Mouse (Mus musculus): ENCODE measurements around the gene Pik3r2. TPM values are rescaled to one million over a fixed set of nuclear protein-coding genes. Genes with fewer than 3 reads are reported as not detected.
A peak's percentile ranks its signal among the peaks of the same experiment; 100 is the strongest.
"Not testable (repeated sequence)": the region's sequence is repeated elsewhere in the genome, so short reads cannot be mapped to it uniquely, and the experiment has no call there.

Gene Pik3r2
- 107 and 112 TPM in 2 replicates for polyA plus RNA-seq (2015; fragmentation: Nextera tagmentation; extraction: Ambion mirVana)

DNA sequence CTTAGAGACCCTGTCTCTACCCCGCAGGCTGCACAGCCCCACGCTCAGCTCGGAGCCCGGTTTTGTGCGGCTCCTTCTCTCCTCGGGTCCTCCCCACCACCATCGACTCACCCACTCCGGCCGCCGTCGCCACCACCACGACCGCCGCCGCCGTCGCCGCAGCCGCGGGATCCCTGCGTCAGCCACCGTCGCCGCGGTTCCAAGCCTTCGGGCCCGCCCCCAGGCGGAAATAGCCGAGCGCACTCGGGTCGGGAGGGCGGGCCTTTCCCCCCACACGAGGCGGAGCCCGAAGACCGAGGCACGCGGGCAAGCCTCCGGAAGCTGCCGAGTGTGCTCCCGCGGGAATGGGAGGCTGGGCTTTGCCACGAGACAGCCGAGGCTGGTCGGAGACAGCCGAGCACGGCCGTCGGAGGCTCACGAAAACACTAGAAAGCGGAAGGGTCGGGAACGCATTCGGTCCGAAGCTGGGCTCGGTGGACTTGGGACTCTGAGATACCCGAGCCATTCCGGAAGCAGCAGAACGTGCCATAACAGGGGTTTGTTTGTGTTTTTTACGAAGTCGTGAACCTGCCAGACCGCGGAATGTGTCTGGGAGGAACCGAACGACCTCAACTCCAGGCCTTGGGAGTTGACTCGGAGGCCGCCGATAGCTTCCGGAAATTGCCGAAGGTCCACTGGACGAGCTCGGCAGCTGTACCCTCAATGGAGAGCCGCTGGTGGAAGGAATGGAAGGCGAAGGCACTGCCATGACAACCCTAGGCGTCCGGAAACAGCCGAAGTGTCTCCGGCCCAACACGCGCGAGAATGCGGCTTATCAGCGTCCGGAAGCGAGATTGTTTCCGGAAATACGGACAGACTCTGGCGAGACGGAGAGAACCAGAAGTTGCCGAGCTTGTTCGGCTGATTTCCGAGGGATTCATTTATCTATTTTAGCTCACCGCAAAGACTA lies at the start of gene Pik3r2:
Gene Pik3r2, minus strand, starts transcription at position 218 of the 949 bp plus-strand sequence.
- Histone ChIP-seq H3K4me3 (ENCODE audit: low read depth, low read length) (peak within 1 kb of the TSS; percentile 88), H3K36me3 (ENCODE audit: control insufficient read depth, insufficient read depth, low read length) (peaks cover 34% of the 10 kb centered on the region), H3K27ac (ENCODE audit: low read length) (peak within 1 kb of the TSS; percentile 97), H3K4me2 (ENCODE audit: low read length) (peak within 1 kb of the TSS; percentile 90), H3K27me3 (ENCODE audit: control insufficient read depth, insufficient read depth, low read depth, low read length) (no peaks in the 10 kb centered on the region), H3K9me3 (replicated peaks; ENCODE audit: control insufficient read depth, low read length, poor library complexity, severe bottlenecking) (no peaks in the 10 kb centered on the region), H3K4me1 (ENCODE audit: control insufficient read depth, insufficient read depth, low read length) (peaks cover 37% of the 10 kb centered on the region), H3K9ac (ENCODE audit: low read depth, low read length) (peak within 1 kb of the TSS; percentile 100)
- WGBS, result under 1% methylated on average over 84 of the region's 94 CpGs
- peak; percentile 95 for ATAC-seq

DNA sequence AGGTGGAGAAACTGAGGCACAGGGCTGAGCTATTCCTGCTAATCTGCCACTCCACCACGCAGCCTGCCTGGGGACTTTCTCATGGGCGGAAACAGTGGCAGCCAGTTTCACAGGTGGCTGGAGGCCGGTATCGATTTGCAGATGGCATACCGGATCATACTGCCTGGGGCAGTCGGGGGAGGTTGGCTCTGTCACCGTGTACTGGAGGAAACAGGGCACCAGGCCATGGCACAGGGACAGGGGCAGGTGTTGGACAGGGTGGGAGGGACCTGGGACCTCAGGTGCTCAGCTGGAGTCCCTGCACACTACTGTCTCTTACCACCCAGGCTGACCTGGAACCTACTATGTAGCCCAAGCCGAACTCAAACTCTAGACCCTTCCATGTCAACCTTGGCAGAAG lies 49.3 kb upstream of the Pik3r2 start:
- H3K4me3 ChIP-seq (ENCODE audit: low read depth, low read length), result no peak overlapping the region
- H3K9ac ChIP-seq (ENCODE audit: low read depth, low read length), result no peak overlapping the region
- no peaks in the 10 kb centered on the region for H3K4me1 ChIP-seq (ENCODE audit: control insufficient read depth, insufficient read depth, low read length)
- no peak overlapping the region for H3K27ac ChIP-seq (ENCODE audit: low read length)
- H3K27me3 ChIP-seq (ENCODE audit: control insufficient read depth, insufficient read depth, low read depth, low read length), result peaks cover 2% of the 10 kb centered on the region
- no peaks in the 10 kb centered on the region for H3K36me3 ChIP-seq (ENCODE audit: control insufficient read depth, insufficient read depth, low read length)
- H3K9me3 ChIP-seq (replicated peaks; ENCODE audit: control insufficient read depth, low read length, poor library complexity, severe bottlenecking), result no peaks in the 10 kb centered on the region
- WGBS, result 83% methylated on average over 8 of the region's 8 CpGs
- no peak for ATAC-seq
- H3K4me2 ChIP-seq (ENCODE audit: low read length), result no peak overlapping the region

DNA sequence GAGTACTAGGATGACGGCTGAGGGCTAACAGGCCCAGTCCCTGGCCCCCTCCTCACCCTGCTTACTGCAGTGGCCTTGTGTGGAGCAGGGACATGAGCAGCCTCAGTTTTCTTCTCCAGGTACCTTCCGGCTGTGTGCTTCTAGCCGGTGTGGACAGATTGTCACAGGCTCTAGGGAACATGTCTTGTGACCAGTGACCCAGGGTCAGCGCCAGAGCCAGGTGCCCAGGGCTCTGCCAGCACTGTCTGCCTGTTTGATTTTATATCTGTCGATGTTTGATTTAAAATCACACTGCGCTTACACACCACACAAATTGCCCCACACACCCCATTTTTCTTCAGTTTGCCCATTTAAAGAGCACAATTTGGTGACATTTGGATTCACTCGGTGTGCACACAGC lies 47.3 kb upstream of the Pik3r2 start:
- H3K36me3 ChIP-seq (ENCODE audit: control insufficient read depth, insufficient read depth, low read length), result no peaks in the 10 kb centered on the region
- H3K9ac ChIP-seq (ENCODE audit: low read depth, low read length), result no peak overlapping the region
- H3K9me3 ChIP-seq (replicated peaks; ENCODE audit: control insufficient read depth, low read length, poor library complexity, severe bottlenecking), result no peaks in the 10 kb centered on the region; the same call in 1 of the 2 replicates
- H3K27me3 ChIP-seq (ENCODE audit: control insufficient read depth, insufficient read depth, low read depth, low read length), result peaks cover 19% of the 10 kb centered on the region
- no peaks in the 10 kb centered on the region for H3K4me1 ChIP-seq (ENCODE audit: control insufficient read depth, insufficient read depth, low read length)
- no peak overlapping the region for H3K27ac ChIP-seq (ENCODE audit: low read length)
- WGBS, result 87% methylated on average over 7 of the region's 7 CpGs
- H3K4me2 ChIP-seq (ENCODE audit: low read length), result no peak overlapping the region
- H3K4me3 ChIP-seq (ENCODE audit: low read depth, low read length), result no peak overlapping the region
- ATAC-seq, result no peak

DNA sequence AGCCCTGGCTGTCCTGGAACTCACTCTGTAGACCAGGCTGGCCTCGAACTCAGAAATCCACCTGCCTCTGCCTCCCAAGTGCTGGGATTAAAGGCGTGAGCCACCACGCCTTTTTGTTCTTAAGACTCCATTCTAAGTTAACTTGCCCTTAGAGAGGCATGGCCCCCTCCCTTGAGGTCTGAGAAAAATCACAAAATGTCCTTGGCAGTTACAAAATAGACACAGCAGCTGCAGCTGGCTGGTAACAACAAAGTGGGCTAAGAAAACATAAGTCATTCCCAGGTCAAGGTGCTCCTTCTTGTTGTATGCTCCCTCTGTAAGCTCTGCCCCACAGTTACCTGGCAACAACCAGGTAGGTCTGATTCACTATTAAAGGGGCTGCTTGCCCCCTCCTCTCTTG lies 46.1 kb upstream of the Pik3r2 start:
- H3K27ac ChIP-seq (ENCODE audit: low read length); H3K4me3 ChIP-seq (ENCODE audit: low read depth, low read length); H3K9me3 ChIP-seq (replicated peaks; ENCODE audit: control insufficient read depth, low read length, poor library complexity, severe bottlenecking); ATAC-seq; H3K9ac ChIP-seq (ENCODE audit: low read depth, low read length); H3K4me2 ChIP-seq (ENCODE audit: low read length); H3K36me3 ChIP-seq (ENCODE audit: control insufficient read depth, insufficient read depth, low read length); H3K4me1 ChIP-seq (ENCODE audit: control insufficient read depth, insufficient read depth, low read length): not testable (repeated sequence)
- peaks cover 19% of the 10 kb centered on the region for H3K27me3 ChIP-seq (ENCODE audit: control insufficient read depth, insufficient read depth, low read depth, low read length)
- 86% methylated on average over 3 of the region's 3 CpGs for WGBS

DNA sequence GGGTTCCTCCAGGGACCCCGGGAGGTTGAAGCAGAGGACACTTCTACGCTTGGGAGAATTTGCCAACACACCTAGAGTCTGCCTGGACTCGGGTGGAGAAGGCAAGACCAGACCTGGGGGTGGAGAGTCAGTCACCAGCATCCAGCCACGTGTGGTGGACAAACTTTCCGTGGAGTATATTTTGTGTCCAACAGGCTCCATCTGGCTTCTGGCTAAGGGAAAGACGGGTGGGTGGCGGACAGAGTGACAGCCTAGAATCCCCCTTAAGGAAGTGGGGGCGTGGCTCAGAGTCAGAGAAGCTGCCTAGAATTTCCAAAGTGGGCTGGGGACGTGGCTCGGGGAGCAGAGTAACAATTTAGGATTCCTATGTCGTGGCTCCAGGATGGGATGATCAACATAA lies 45.5 kb upstream of the Pik3r2 start:
- Histone ChIP-seq H3K27ac (ENCODE audit: low read length) (no peak overlapping the region), H3K4me2 (ENCODE audit: low read length) (no peak overlapping the region), H3K4me1 (ENCODE audit: control insufficient read depth, insufficient read depth, low read length) (no peaks in the 10 kb centered on the region), H3K4me3 (ENCODE audit: low read depth, low read length) (no peak overlapping the region), H3K27me3 (ENCODE audit: control insufficient read depth, insufficient read depth, low read depth, low read length) (peaks cover 22% of the 10 kb centered on the region), H3K9me3 (replicated peaks; ENCODE audit: control insufficient read depth, low read length, poor library complexity, severe bottlenecking) (no peaks in the 10 kb centered on the region; the same call in 1 of the 2 replicates), H3K36me3 (ENCODE audit: control insufficient read depth, insufficient read depth, low read length) (no peaks in the 10 kb centered on the region), H3K9ac (ENCODE audit: low read depth, low read length) (no peak overlapping the region)
- no peak for ATAC-seq
- 50% methylated on average over 11 of the region's 11 CpGs for WGBS

DNA sequence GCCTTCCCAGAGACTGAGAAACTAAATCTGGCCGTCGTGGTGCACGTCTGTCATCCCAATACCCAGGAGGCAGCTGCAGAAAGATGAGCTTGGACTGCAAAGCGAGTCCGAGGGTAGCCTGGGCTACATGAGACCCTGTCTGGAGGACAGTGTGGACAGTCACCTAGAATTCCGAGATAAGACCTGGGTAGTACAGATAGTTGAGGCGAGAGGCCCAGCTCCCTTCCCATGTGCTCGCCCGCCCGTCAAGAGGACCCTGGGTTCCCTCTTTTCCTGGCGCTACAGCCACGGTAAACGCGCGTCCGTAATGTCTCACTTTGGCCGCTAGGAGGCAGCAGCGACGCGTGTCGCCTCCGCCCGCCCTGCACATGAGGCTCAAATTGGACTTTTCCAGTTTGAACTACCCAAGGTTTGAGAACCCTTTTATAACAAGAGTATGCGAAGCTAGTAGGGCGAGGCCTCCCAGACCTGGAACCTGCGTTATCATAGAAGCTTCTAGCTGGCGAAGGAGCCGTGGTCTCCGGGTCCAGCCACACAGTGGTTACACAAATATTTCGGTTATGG lies 45.0 kb upstream of the Pik3r2 start:
- Histone ChIP-seq H3K4me1 (ENCODE audit: control insufficient read depth, insufficient read depth, low read length) (no peaks in the 10 kb centered on the region), H3K4me2 (ENCODE audit: low read length) (no peak overlapping the region), H3K27ac (ENCODE audit: low read length) (no peak overlapping the region), H3K27me3 (ENCODE audit: control insufficient read depth, insufficient read depth, low read depth, low read length) (peaks cover 22% of the 10 kb centered on the region), H3K36me3 (ENCODE audit: control insufficient read depth, insufficient read depth, low read length) (no peaks in the 10 kb centered on the region), H3K4me3 (ENCODE audit: low read depth, low read length) (no peak overlapping the region), H3K9me3 (replicated peaks; ENCODE audit: control insufficient read depth, low read length, poor library complexity, severe bottlenecking) (no peaks in the 10 kb centered on the region; the same call in 1 of the 2 replicates), H3K9ac (ENCODE audit: low read depth, low read length) (no peak overlapping the region)
- WGBS, result 17% methylated on average over 30 of the region's 30 CpGs
- no peak for ATAC-seq

DNA sequence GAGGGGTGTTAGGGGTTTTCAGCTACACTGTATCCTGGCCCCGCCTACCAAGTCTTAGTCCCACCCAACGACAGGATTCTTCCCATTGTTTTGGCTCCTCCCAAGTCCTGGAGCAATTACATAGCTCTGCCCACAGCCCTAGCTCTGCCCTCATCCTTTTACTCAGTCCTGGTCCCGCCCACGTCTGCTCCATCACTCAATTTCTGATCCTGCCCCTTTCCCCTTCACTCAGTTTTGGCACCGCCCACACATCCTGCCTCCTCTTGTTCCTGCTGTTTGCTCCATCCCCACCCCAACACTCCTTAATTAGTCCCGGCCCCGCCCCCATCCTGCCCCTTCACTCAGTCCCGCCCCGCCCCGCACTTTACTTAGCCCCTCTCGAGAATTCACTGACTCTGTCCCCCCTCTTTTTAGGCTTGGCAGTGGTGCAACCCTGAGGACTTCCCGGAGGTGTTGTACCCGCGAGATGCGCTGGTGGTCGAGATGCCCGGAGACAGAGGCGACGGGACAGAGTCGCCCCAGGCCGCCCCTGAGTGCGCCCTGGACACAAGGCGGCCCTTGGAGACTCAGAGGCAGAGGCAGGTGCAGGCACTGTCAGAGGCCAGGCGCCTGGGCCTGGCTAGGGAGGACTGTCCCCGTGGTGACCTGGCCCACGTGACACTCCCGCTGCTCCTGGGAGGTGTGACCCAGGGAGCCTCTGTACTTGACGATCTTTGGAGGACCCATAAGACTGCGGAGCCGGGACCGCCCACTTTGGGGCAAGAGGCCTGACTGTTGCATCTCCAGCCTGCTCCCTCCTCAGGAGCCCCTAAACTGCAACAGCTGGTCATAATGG lies 43.8 kb upstream of the Pik3r2 start:
- Histone ChIP-seq H3K4me3 (ENCODE audit: low read depth, low read length) (no peak overlapping the region), H3K4me2 (ENCODE audit: low read length) (no peak overlapping the region), H3K27ac (ENCODE audit: low read length) (no peak overlapping the region), H3K9me3 (replicated peaks; ENCODE audit: control insufficient read depth, low read length, poor library complexity, severe bottlenecking) (no peaks in the 10 kb centered on the region; the same call in 1 of the 2 replicates), H3K36me3 (ENCODE audit: control insufficient read depth, insufficient read depth, low read length) (no peaks in the 10 kb centered on the region), H3K27me3 (ENCODE audit: control insufficient read depth, insufficient read depth, low read depth, low read length) (peaks cover 27% of the 10 kb centered on the region), H3K9ac (ENCODE audit: low read depth, low read length) (no peak overlapping the region), H3K4me1 (ENCODE audit: control insufficient read depth, insufficient read depth, low read length) (no peaks in the 10 kb centered on the region)
- 4% methylated on average over 30 of the region's 31 CpGs for WGBS
- no peak; the same call in 1 of the 2 replicates for ATAC-seq

DNA sequence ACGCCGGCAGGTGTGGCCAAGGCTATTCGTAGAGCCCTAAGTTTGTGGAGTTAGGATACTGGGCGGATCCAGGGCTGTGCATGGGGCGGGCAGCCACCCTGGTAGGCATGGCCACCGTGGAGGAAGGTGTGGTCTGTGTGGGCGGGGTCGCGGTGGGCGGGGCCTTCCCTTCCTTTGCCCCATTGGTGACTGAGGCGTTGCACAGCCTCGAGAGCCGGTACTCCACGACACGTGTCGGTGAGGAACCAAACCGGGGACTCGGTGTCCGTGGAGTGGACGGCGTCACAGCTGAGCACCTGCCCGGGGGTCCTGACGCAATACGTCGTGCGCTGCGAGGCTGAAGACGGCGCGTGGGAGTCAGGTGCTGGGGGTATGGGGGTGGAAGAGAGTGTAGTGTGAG lies 40.2 kb upstream of the Pik3r2 start:
- H3K4me3 ChIP-seq (ENCODE audit: low read depth, low read length), result peak overlapping the region; percentile 7
- H3K27ac ChIP-seq (ENCODE audit: low read length), result no peak overlapping the region
- H3K27me3 ChIP-seq (ENCODE audit: control insufficient read depth, insufficient read depth, low read depth, low read length), result peaks cover 27% of the 10 kb centered on the region
- peak; percentile 36; the same call in 1 of the 2 replicates for ATAC-seq
- H3K4me1 ChIP-seq (ENCODE audit: control insufficient read depth, insufficient read depth, low read length), result no peaks in the 10 kb centered on the region
- 9% methylated on average over 30 of the region's 30 CpGs for WGBS
- no peak overlapping the region for H3K9ac ChIP-seq (ENCODE audit: low read depth, low read length)
- no peaks in the 10 kb centered on the region for H3K36me3 ChIP-seq (ENCODE audit: control insufficient read depth, insufficient read depth, low read length)
- peak overlapping the region; percentile 42 for H3K4me2 ChIP-seq (ENCODE audit: low read length)
- H3K9me3 ChIP-seq (replicated peaks; ENCODE audit: control insufficient read depth, low read length, poor library complexity, severe bottlenecking), result no peaks in the 10 kb centered on the region; the same call in 1 of the 2 replicates

Measured in midbrain, embryonic 16.5 days (tissue).